Mouse (Mus musculus): ENCODE measurements at regions not wholly inside any gene's neighbourhood (a gene's known extent, or its start where the extent isn't known, plus 50 kb on each side); places are given as distances from the start of the nearest gene placed in this dataset.

- Histone ChIP-seq H3ac (ENCODE audit: control insufficient read depth, insufficient read length, low read depth) (no peak overlapping the region), H3K79me3 (ENCODE audit: low read depth) (no peaks in the 10 kb centered on the region), H3K79me2 (ENCODE audit: control insufficient read depth, insufficient read depth) (no peaks in the 10 kb centered on the region), H3K4me3 (ENCODE audit: insufficient read depth, poor library complexity, severe bottlenecking) (no peak overlapping the region), H3K36me3 (ENCODE audit: control insufficient read depth, insufficient read depth) (no peaks in the 10 kb centered on the region), H3K27me3 (ENCODE audit: control insufficient read depth, insufficient read depth, insufficient read length) (no peaks in the 10 kb centered on the region)
- TF ChIP-seq FOSL1 (IDR thresholded peaks at IDR 0.05; ENCODE audit: insufficient read depth, low read length, poor library complexity, severe bottlenecking) (no peak), USF1 (IDR thresholded peaks at IDR 0.05; ENCODE audit: low read depth) (no peak), CTCF (IDR thresholded peaks at IDR 0.05; ENCODE audit: control insufficient read depth, insufficient read depth, insufficient read length) (no peak), MYOD1 (IDR thresholded peaks at IDR 0.05; ENCODE audit: control insufficient read depth, insufficient read length, low read depth) (no peak), MYOG (IDR thresholded peaks at IDR 0.05; ENCODE audit: control insufficient read depth, extremely low read depth, insufficient read length) (no peak), CEBPB (IDR thresholded peaks at IDR 0.05; ENCODE audit: low read depth) (no peak), MAX (IDR thresholded peaks at IDR 0.05) (no peak)
Measured at GRCm38 (mm10) chr6:107290850-107291249, 238.7 kb upstream of the Lrrn1 start.

DNA sequence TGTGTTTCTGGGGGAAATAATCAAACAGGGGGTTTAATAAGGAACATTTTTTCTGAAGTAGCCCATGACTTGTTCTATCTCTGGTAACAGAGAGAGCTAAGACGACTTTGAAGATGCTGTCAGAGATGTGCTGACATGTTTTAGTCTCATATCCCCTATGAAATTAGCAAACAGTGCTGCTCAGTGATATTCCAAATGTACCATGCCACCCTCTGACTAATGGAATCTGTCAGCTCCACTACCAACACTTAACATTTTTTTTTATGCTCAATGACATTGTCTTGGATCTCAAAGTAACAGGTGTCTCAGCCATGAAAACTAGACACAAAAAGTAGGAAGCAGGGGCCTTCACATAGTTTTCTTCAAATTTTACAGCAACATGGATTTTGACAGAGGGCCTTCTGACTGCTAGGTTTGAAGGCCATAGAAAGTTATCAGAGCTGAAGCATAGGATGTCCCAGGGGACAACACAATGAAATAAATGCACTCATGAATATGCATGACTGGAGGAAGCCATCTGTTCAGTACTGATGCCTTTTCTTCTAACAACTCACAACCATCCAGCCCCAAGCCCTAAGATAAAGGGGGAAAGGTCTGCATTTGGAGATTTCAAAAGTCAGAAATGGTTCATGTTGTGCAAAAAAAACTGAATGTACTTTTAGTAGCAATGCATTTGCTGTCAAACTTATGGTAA is 225.7 kb upstream of the Lrrn1 start:
- Histone ChIP-seq H3K79me2 (ENCODE audit: control insufficient read depth, insufficient read depth) (no peaks in the 10 kb centered on the region), H3ac (ENCODE audit: control insufficient read depth, insufficient read length, low read depth) (no peak overlapping the region), H3K79me3 (ENCODE audit: low read depth) (no peaks in the 10 kb centered on the region), H3K36me3 (ENCODE audit: control insufficient read depth, insufficient read depth) (no peaks in the 10 kb centered on the region), H3K27me3 (ENCODE audit: control insufficient read depth, insufficient read depth, insufficient read length) (no peaks in the 10 kb centered on the region), H3K4me3 (ENCODE audit: insufficient read depth, poor library complexity, severe bottlenecking) (no peak overlapping the region)
- TF ChIP-seq MYOG (IDR thresholded peaks at IDR 0.05; ENCODE audit: control insufficient read depth, extremely low read depth, insufficient read length) (no peak), FOSL1 (IDR thresholded peaks at IDR 0.05; ENCODE audit: insufficient read depth, low read length, poor library complexity, severe bottlenecking) (no peak), MAX (IDR thresholded peaks at IDR 0.05) (no peak), CEBPB (IDR thresholded peaks at IDR 0.05; ENCODE audit: low read depth) (no peak), USF1 (IDR thresholded peaks at IDR 0.05; ENCODE audit: low read depth) (no peak), CTCF (IDR thresholded peaks at IDR 0.05; ENCODE audit: control insufficient read depth, insufficient read depth, insufficient read length) (no peak)

GRCm38 (mm10) chr6:107319565-107319964 is 210.0 kb upstream of the Lrrn1 start:
- no peaks in the 10 kb centered on the region for H3K79me3 ChIP-seq (ENCODE audit: low read depth)
- no peaks in the 10 kb centered on the region for H3K36me3 ChIP-seq (ENCODE audit: control insufficient read depth, insufficient read depth)

DNA sequence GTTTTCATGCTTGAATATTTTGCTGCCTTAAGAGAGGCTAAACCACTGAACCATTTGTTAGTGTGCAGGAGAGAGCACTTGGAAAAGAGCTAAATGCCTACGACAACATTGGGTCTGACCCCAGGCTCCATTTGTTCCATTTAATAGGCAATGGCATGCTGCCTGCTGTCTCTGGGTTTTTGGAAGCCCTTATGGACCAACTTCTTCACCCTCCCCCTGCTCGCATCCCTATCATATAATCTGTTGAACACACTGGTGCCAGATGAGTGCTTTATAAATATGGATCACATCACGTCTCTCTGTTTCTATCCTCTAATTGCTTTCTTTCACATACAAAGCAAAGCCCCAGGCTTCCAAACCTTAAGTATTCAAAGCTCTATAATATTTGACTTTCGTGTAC is 179.1 kb upstream of the Lrrn1 start:
- no peak overlapping the region for H3K4me3 ChIP-seq (ENCODE audit: insufficient read depth, poor library complexity, severe bottlenecking)
- no peaks in the 10 kb centered on the region for H3K79me3 ChIP-seq (ENCODE audit: low read depth)
- no peak for TF ChIP-seq USF1 (IDR thresholded peaks at IDR 0.05; ENCODE audit: low read depth)
- TF ChIP-seq CEBPB (IDR thresholded peaks at IDR 0.05; ENCODE audit: low read depth) = no peak
- no peak for TF ChIP-seq MYOD1 (IDR thresholded peaks at IDR 0.05; ENCODE audit: control insufficient read depth, insufficient read length, low read depth)
- no peak for TF ChIP-seq FOSL1 (IDR thresholded peaks at IDR 0.05; ENCODE audit: insufficient read depth, low read length, poor library complexity, severe bottlenecking)
- no peak for TF ChIP-seq MAX (IDR thresholded peaks at IDR 0.05)
- no peak for TF ChIP-seq CTCF (IDR thresholded peaks at IDR 0.05; ENCODE audit: control insufficient read depth, insufficient read depth, insufficient read length)
- no peak for TF ChIP-seq MYOG (IDR thresholded peaks at IDR 0.05; ENCODE audit: control insufficient read depth, extremely low read depth, insufficient read length)
- H3K36me3 ChIP-seq (ENCODE audit: control insufficient read depth, insufficient read depth) = no peaks in the 10 kb centered on the region
- H3K27me3 ChIP-seq (ENCODE audit: control insufficient read depth, insufficient read depth, insufficient read length) = no peaks in the 10 kb centered on the region
- H3K79me2 ChIP-seq (ENCODE audit: control insufficient read depth, insufficient read depth) = no peaks in the 10 kb centered on the region
- H3ac ChIP-seq (ENCODE audit: control insufficient read depth, insufficient read length, low read depth) = no peak overlapping the region

More at GRCm38 (mm10) chr6:107319565-107319964, 210.0 kb upstream of the Lrrn1 start:
- Histone ChIP-seq H3K27me3 (ENCODE audit: control insufficient read depth, insufficient read depth, insufficient read length) (no peaks in the 10 kb centered on the region), H3K4me3 (ENCODE audit: insufficient read depth, poor library complexity, severe bottlenecking) (no peak overlapping the region), H3ac (ENCODE audit: control insufficient read depth, insufficient read length, low read depth) (no peak overlapping the region), H3K79me2 (ENCODE audit: control insufficient read depth, insufficient read depth) (no peaks in the 10 kb centered on the region)
- TF ChIP-seq CTCF (IDR thresholded peaks at IDR 0.05; ENCODE audit: control insufficient read depth, insufficient read depth, insufficient read length) (no peak), MYOG (IDR thresholded peaks at IDR 0.05; ENCODE audit: control insufficient read depth, extremely low read depth, insufficient read length) (no peak), MAX (IDR thresholded peaks at IDR 0.05) (no peak), FOSL1 (IDR thresholded peaks at IDR 0.05; ENCODE audit: insufficient read depth, low read length, poor library complexity, severe bottlenecking) (no peak), USF1 (IDR thresholded peaks at IDR 0.05; ENCODE audit: low read depth) (no peak)

DNA sequence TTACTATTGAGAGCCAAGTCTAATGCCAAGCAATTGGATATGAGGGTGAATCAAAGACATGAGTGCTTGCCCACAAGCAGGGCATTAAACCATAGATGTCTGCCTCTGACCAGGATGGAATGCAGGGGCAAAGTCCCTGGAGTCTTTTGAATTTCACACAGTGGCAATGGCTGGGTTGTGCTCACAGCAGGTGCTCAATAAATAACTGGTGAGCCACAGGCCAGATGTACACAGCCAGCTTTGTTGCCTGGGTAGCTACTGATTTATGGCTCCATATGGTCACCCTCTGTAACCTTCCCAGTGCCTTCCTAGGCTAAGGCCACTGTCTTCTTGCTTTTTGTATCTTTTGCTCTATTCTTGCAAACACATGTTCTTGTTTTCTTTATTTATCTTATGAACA is 154.3 kb upstream of the Lrrn1 start:
- no peaks in the 10 kb centered on the region for H3K79me2 ChIP-seq (ENCODE audit: control insufficient read depth, insufficient read depth)
- no peak overlapping the region for H3K4me3 ChIP-seq (ENCODE audit: insufficient read depth, poor library complexity, severe bottlenecking)
- no peaks in the 10 kb centered on the region for H3K36me3 ChIP-seq (ENCODE audit: control insufficient read depth, insufficient read depth)
- TF ChIP-seq MAX (IDR thresholded peaks at IDR 0.05) (no peak), MYOD1 (IDR thresholded peaks at IDR 0.05; ENCODE audit: control insufficient read depth, insufficient read length, low read depth) (peak; percentile 93), CTCF (IDR thresholded peaks at IDR 0.05; ENCODE audit: control insufficient read depth, insufficient read depth, insufficient read length) (no peak)
- no peaks in the 10 kb centered on the region for H3K79me3 ChIP-seq (ENCODE audit: low read depth)
- no peaks in the 10 kb centered on the region for H3K27me3 ChIP-seq (ENCODE audit: control insufficient read depth, insufficient read depth, insufficient read length)
- H3ac ChIP-seq (ENCODE audit: control insufficient read depth, insufficient read length, low read depth) = no peak overlapping the region

DNA sequence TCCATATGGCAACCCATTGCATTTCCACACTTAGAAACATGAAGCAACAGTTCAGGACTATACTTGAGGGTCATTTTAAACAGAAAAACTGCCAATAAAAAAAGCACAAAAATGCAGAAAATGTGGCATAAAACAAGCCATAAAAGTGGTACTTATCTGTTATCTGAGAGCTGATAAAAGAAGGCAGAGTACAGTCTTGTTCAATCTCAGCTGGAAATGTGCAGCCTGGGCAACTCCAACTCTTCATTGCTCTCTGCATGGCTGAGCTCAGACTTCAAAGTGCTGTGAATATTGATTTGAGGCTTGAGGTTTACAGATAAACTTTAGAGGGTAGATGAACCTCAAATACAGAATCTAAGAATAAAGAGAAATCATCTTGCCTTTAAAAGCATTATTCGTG is 151.1 kb upstream of the Lrrn1 start:
- Histone ChIP-seq H3K79me3 (ENCODE audit: low read depth) (no peaks in the 10 kb centered on the region), H3K36me3 (ENCODE audit: control insufficient read depth, insufficient read depth) (no peaks in the 10 kb centered on the region), H3K27me3 (ENCODE audit: control insufficient read depth, insufficient read depth, insufficient read length) (no peaks in the 10 kb centered on the region), H3K4me3 (ENCODE audit: insufficient read depth, poor library complexity, severe bottlenecking) (no peak overlapping the region), H3K79me2 (ENCODE audit: control insufficient read depth, insufficient read depth) (no peaks in the 10 kb centered on the region), H3ac (ENCODE audit: control insufficient read depth, insufficient read length, low read depth) (no peak overlapping the region)
- no peak for TF ChIP-seq CTCF (IDR thresholded peaks at IDR 0.05; ENCODE audit: control insufficient read depth, insufficient read depth, insufficient read length)

All from C2C12 (cell line).